Mouse (Mus musculus) liver, embryonic 11.5 days (tissue): ENCODE measurements around the gene Tmigd3. TPM values are rescaled to one million over a fixed set of nuclear protein-coding genes. Genes with fewer than 3 reads are reported as not detected.

Experiments
- ATAC-seq: fragments of 200-750 bp; cut with Nextera tagmentation; replicated peaks from 2 replicates; pipeline ENCODE4 v1.8.0; 2017; ENCODE audit warnings: moderate number of reproducible peaks, mild to moderate bottlenecking, moderate TSS enrichment, moderate library complexity; ENCODE audit not compliant: low FRiP score
- DNase-seq: peaks from one replicate; pipeline ENCODE4 v3.0.0-alpha.2; 2017; ENCODE audit warnings: low spot score
- H3K27ac ChIP-seq: fragments of 300-500 bp; sonication (generic); 2 replicates; pipeline ENCODE4 v1.5.1; 2014; ENCODE audit warnings: mild to moderate bottlenecking, low read depth, low read length, control low read depth
- H3K27me3 ChIP-seq: fragments of 300-500 bp; sonication (generic); replicated peaks from 2 replicates; pipeline ENCODE4 v1.6.1; 2014; ENCODE audit warnings: low read length, mixed read lengths; ENCODE audit not compliant: control insufficient read depth, insufficient read depth
- H3K36me3 ChIP-seq: fragments of 300-500 bp; sonication (generic); 2 replicates; pipeline ENCODE4 v1.6.1; 2014; ENCODE audit warnings: mild to moderate bottlenecking, low read length, moderate library complexity, mixed read lengths; ENCODE audit not compliant: control insufficient read depth, insufficient read depth
- H3K4me1 ChIP-seq: fragments of 300-500 bp; sonication (generic); replicated peaks from 2 replicates; pipeline ENCODE4 v1.6.1; 2014; ENCODE audit warnings: low read length, mixed read lengths; ENCODE audit not compliant: control insufficient read depth, insufficient read depth
- H3K4me2 ChIP-seq: fragments of 300-500 bp; sonication (generic); 2 replicates; pipeline ENCODE4 v1.6.1; 2014; ENCODE audit warnings: mild to moderate bottlenecking, control low read depth, moderate library complexity
- H3K4me3 ChIP-seq: fragments of 300-500 bp; sonication (generic); 2 replicates; pipeline ENCODE4 v1.5.1; 2014; ENCODE audit warnings: low read depth, low read length, control low read depth
- H3K9ac ChIP-seq: fragments of 300-500 bp; sonication (generic); 2 replicates; pipeline ENCODE4 v1.6.1; 2014; ENCODE audit warnings: low read depth, low read length, control low read depth
- H3K9me3 ChIP-seq: fragments of 300-500 bp; sonication (generic); 2 replicates; pipeline ENCODE4 v1.6.1; 2016; ENCODE audit warnings: low read length, inconsistent platforms, mixed read lengths; ENCODE audit not compliant: control insufficient read depth
- WGBS: fragments of 180-500 bp; shearing (Covaris S2); extraction: QIAGEN DNeasy Blood & Tissue Kit; methylation state at CpG from one replicate; pipeline ENCODE4 v1.1.7; 2014; 5-methylcytosine and 5-hydroxymethylcytosine counted together
- polyA plus RNA-seq: library from polyadenylated mRNA; unstranded; fragments of >200 nt; fragmentation: Nextera tagmentation; extraction: Ambion mirVana; gene quantifications from 2 replicates; pipeline ENCODE4 v1.2.1, GENCODE M21; 2014

Gene Tmigd3
- polyA plus RNA-seq, 1 experiment from 2014 or later: 0.27 TPM

GRCm38 (mm10) chr3:105868135-105868534, 2.6 kb upstream of the Tmigd3 start:
- H3K9me3 ChIP-seq: no peaks in the 10 kb centered on the region
- no peak overlapping the region for H3K4me2 ChIP-seq
- no peak overlapping the region for H3K27ac ChIP-seq
- no peaks in the 10 kb centered on the region for H3K4me1 ChIP-seq
- H3K4me3 ChIP-seq: no peak overlapping the region
- ATAC-seq (no peak), DNase-seq (peak; percentile 26)
- H3K9ac ChIP-seq: no peak overlapping the region
- H3K36me3 ChIP-seq: no peaks in the 10 kb centered on the region
- H3K27me3 ChIP-seq: no peaks in the 10 kb centered on the region
- WGBS: 68% methylated on average over 2 of the region's 2 CpGs

GRCm38 (mm10) chr3:105872034-105872433, 1.3 kb downstream of the Tmigd3 start:
- H3K4me1 ChIP-seq: no peaks in the 10 kb centered on the region
- H3K36me3 ChIP-seq: no peaks in the 10 kb centered on the region
- H3K9ac ChIP-seq: no peak overlapping the region
- WGBS: 64% methylated on average over 6 of the region's 6 CpGs
- DNase-seq (peak; percentile 26), ATAC-seq (no peak)
- no peaks in the 10 kb centered on the region for H3K27me3 ChIP-seq
- no peak overlapping the region for H3K4me3 ChIP-seq
- H3K9me3 ChIP-seq: no peaks in the 10 kb centered on the region
- no peak overlapping the region for H3K4me2 ChIP-seq
- H3K27ac ChIP-seq: no peak overlapping the region

GRCm38 (mm10) chr3:105872579-105872978, 1.9 kb downstream of the Tmigd3 start:
- Histone ChIP-seq H3K36me3 (no peaks in the 10 kb centered on the region), H3K9ac (no peak overlapping the region), H3K27ac (no peak overlapping the region), H3K4me1 (no peaks in the 10 kb centered on the region), H3K4me3 (no peak overlapping the region), H3K9me3 (no peaks in the 10 kb centered on the region), H3K27me3 (no peaks in the 10 kb centered on the region), H3K4me2 (no peak overlapping the region)
- 47% methylated on average over 3 of the region's 3 CpGs for WGBS
- DNase-seq (peak; percentile 11), ATAC-seq (no peak)

- H3K9me3 ChIP-seq: no peaks in the 10 kb centered on the region
- no peak for ATAC-seq
- DNase-seq: peak; percentile 15
- no peaks in the 10 kb centered on the region for H3K36me3 ChIP-seq
- no peak overlapping the region for H3K4me3 ChIP-seq
- 81% methylated on average over 6 of the region's 6 CpGs for WGBS
- no peaks in the 10 kb centered on the region for H3K4me1 ChIP-seq
- no peak overlapping the region for H3K9ac ChIP-seq
- H3K27me3 ChIP-seq: no peaks in the 10 kb centered on the region
- no peak overlapping the region for H3K4me2 ChIP-seq
- H3K27ac ChIP-seq: no peak overlapping the region
Observed at GRCm38 (mm10) chr3:105873451-105874445, 3.0 kb downstream of the Tmigd3 start.

- ATAC-seq (no peak), DNase-seq (peak; percentile 27)
- Histone ChIP-seq H3K4me3 (no peak overlapping the region), H3K27ac (no peak overlapping the region), H3K27me3 (no peaks in the 10 kb centered on the region), H3K36me3 (no peaks in the 10 kb centered on the region), H3K4me2 (no peak overlapping the region), H3K4me1 (no peaks in the 10 kb centered on the region), H3K9ac (no peak overlapping the region), H3K9me3 (no peaks in the 10 kb centered on the region)
- WGBS: 73% methylated on average over 5 of the region's 5 CpGs
Observed at GRCm38 (mm10) chr3:105876022-105876421, 5.3 kb downstream of the Tmigd3 start.

- no peak for ATAC-seq
- DNase-seq: peak; percentile 8
- Histone ChIP-seq H3K9ac (no peak overlapping the region), H3K4me2 (no peak overlapping the region), H3K9me3 (no peaks in the 10 kb centered on the region), H3K36me3 (no peaks in the 10 kb centered on the region), H3K27ac (no peak overlapping the region), H3K27me3 (no peaks in the 10 kb centered on the region), H3K4me1 (no peaks in the 10 kb centered on the region), H3K4me3 (no peak overlapping the region)
- 75% methylated on average over 6 of the region's 6 CpGs for WGBS
Observed at GRCm38 (mm10) chr3:105877252-105877803, 6.6 kb downstream of the Tmigd3 start.

GRCm38 (mm10) chr3:105877919-105878318, 7.2 kb downstream of the Tmigd3 start:
- peak; percentile 15 for DNase-seq
- H3K4me3 ChIP-seq: no peak overlapping the region

GRCm38 (mm10) chr3:105878751-105879150, 8.0 kb downstream of the Tmigd3 start:
- Histone ChIP-seq H3K27ac (no peak overlapping the region), H3K4me1 (no peaks in the 10 kb centered on the region), H3K9me3 (no peaks in the 10 kb centered on the region), H3K27me3 (no peaks in the 10 kb centered on the region), H3K9ac (no peak overlapping the region), H3K4me3 (no peak overlapping the region), H3K36me3 (no peaks in the 10 kb centered on the region), H3K4me2 (no peak overlapping the region)
- DNase-seq (no peak), ATAC-seq (no peak)
- 88% methylated on average over 8 of the region's 8 CpGs for WGBS

More at GRCm38 (mm10) chr3:105877919-105878318, 7.2 kb downstream of the Tmigd3 start:
- no peaks in the 10 kb centered on the region for H3K36me3 ChIP-seq
- no peak for ATAC-seq
- H3K27ac ChIP-seq: no peak overlapping the region
- no peak overlapping the region for H3K4me2 ChIP-seq
- no peak overlapping the region for H3K9ac ChIP-seq
- 52% methylated on average over 2 of the region's 2 CpGs for WGBS
- H3K9me3 ChIP-seq: no peaks in the 10 kb centered on the region
- no peaks in the 10 kb centered on the region for H3K4me1 ChIP-seq
- no peaks in the 10 kb centered on the region for H3K27me3 ChIP-seq
